24 mouse cellular contexts compared by ENCODE assay signal in the genomic region with DNA sequence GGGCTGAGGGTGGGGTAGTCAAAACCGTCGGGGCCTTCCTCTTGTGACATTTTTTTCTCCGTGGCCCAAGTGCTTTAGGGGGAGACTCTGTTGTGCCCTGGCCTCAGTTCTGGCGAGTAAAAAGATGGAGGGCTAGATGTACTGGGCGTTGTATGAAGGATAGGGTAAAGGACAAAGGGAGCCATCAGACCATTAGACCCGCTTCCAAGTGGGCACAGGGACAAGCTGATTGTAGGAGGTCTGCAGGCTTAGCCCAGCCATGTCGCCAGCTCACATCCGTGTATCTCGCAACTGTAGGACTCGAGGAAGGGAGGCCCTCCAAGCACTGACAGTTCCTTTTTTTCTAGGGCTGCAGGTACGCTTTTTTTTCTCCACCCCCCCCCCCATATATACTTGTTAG.
DNase-seq lines count a peak whose midpoint lies in the region; ATAC-seq lines count a peak whose summit lies in the region.
"Had no signal": no experiment of that assay in that cellular context is flagged by ENCODE, and none has a peak within 500 bp of the region (broad histone marks: within the 10 kb centered on the region; RNA-seq: fewer than 3 reads in every experiment).

No protein-coding gene starts in this region.

- no peak overlapping the region for H3K4me2 ChIP-seq in hindbrain, embryonic 14.5 days (replicated peaks)
- no peak overlapping the region for H3K4me2 ChIP-seq in hindbrain, embryonic 12.5 days (replicated peaks)
- no peak overlapping the region for H3K4me2 ChIP-seq in forebrain, embryonic 16.5 days (ENCODE audit: low read length)
- H3K4me2 ChIP-seq: heart, embryonic 15.5 days; hindbrain, embryonic 13.5 days; midbrain, embryonic 13.5 days; neural tube, embryonic 13.5 days had no signal

- H3K9me3 ChIP-seq in hindbrain, embryonic 14.5 days (ENCODE audit: control insufficient read depth, low read length): no peaks in the 10 kb centered on the region
- H3K9me3 ChIP-seq in hindbrain, embryonic 12.5 days (replicated peaks): no peaks in the 10 kb centered on the region
- H3K9me3 ChIP-seq in forebrain, embryonic 16.5 days (ENCODE audit: control insufficient read depth, low read length): no peaks in the 10 kb centered on the region
- H3K9me3 ChIP-seq: heart, embryonic 15.5 days; hindbrain, embryonic 13.5 days; midbrain, embryonic 13.5 days; neural tube, embryonic 13.5 days had no signal

- H3K36me3 ChIP-seq in hindbrain, embryonic 14.5 days (replicated peaks; ENCODE audit: control insufficient read depth, insufficient read depth): peaks cover 4% of the 10 kb centered on the region
- H3K36me3 ChIP-seq in hindbrain, embryonic 12.5 days: peaks cover 6% of the 10 kb centered on the region; the same call in 1 of the 2 replicates
- H3K36me3 ChIP-seq in forebrain, embryonic 16.5 days (ENCODE audit: control insufficient read depth, insufficient read depth): 0 out of 2 replicates have a peak, but pooled peaks cover 2% of the 10 kb centered on the region

- 94% methylated on average over 11 of the region's 11 CpGs for WGBS in hindbrain, embryonic 14.5 days
- WGBS in hindbrain, embryonic 12.5 days: 86% methylated on average over 10 of the region's 11 CpGs
- 54% methylated on average over 11 of the region's 11 CpGs for WGBS in forebrain, embryonic 16.5 days

- H3K4me1 ChIP-seq in hindbrain, embryonic 14.5 days (replicated peaks; ENCODE audit: control insufficient read depth, insufficient read depth, low read length): peaks cover 5% of the 10 kb centered on the region; the same call in 1 of the 2 replicates
- peaks cover 9% of the 10 kb centered on the region; the same call in 1 of the 2 replicates for H3K4me1 ChIP-seq in hindbrain, embryonic 12.5 days
- H3K4me1 ChIP-seq in forebrain, embryonic 16.5 days (replicated peaks; ENCODE audit: control insufficient read depth, insufficient read depth, low read length): peaks cover 21% of the 10 kb centered on the region

- no peak overlapping the region for H3K9ac ChIP-seq in hindbrain, embryonic 14.5 days
- no peak overlapping the region for H3K9ac ChIP-seq in hindbrain, embryonic 12.5 days
- no peak overlapping the region for H3K9ac ChIP-seq in forebrain, embryonic 16.5 days (replicated peaks; ENCODE audit: low read depth, low read length)
- H3K9ac ChIP-seq: heart, embryonic 15.5 days; hindbrain, embryonic 13.5 days; liver, embryonic 14.5 days; midbrain, embryonic 13.5 days; neural tube, embryonic 13.5 days had no signal

- H3K4me3 ChIP-seq in hindbrain, embryonic 14.5 days (replicated peaks; ENCODE audit: low read length): no peak overlapping the region
- H3K4me3 ChIP-seq in hindbrain, embryonic 12.5 days: no peak overlapping the region
- H3K4me3 ChIP-seq in forebrain, embryonic 16.5 days (replicated peaks; ENCODE audit: low read length): no peak overlapping the region
- H3K4me3 ChIP-seq: heart, embryonic 15.5 days; hindbrain, embryonic 13.5 days; midbrain, embryonic 13.5 days; neural tube, embryonic 13.5 days had no signal

- no peaks in the 10 kb centered on the region for H3K27me3 ChIP-seq in hindbrain, embryonic 14.5 days (ENCODE audit: control insufficient read depth, insufficient read depth, low read length)
- H3K27me3 ChIP-seq in hindbrain, embryonic 12.5 days: no peaks in the 10 kb centered on the region
- no peaks in the 10 kb centered on the region for H3K27me3 ChIP-seq in forebrain, embryonic 16.5 days (replicated peaks; ENCODE audit: control insufficient read depth, insufficient read depth, low read length)
- H3K27me3 ChIP-seq: heart, embryonic 15.5 days; hindbrain, embryonic 13.5 days; midbrain, embryonic 13.5 days; neural tube, embryonic 13.5 days had no signal

- 0 out of 2 replicates have a peak overlapping the region, but pooled peaks have one; percentile 51 for H3K27ac ChIP-seq in hindbrain, embryonic 14.5 days
- no peak overlapping the region for H3K27ac ChIP-seq in hindbrain, embryonic 12.5 days
- no peak overlapping the region for H3K27ac ChIP-seq in forebrain, embryonic 16.5 days (ENCODE audit: low read length)
- H3K27ac ChIP-seq: heart, embryonic 15.5 days; hindbrain, embryonic 13.5 days; liver, embryonic 14.5 days; neural tube, embryonic 13.5 days had no signal

- DNase-seq in hindbrain, embryonic 14.5 days (ENCODE audit: low spot score): no peak
- peak; percentile 3 for DNase-seq in right cerebral cortex, postnatal 25 days
- DNase-seq in right cerebral cortex, postnatal 36 days (ENCODE audit: low spot score in 2 of 2): no peak
- DNase-seq in layer of hippocampus, postnatal 10 days (ENCODE audit: low spot score in 2 of 2): no peak
- DNase-seq: adrenal gland, adult 2 months; adrenal gland, postnatal 36 days; B cell, adult 2 months; cerebellum, adult 2 months; cerebellum, postnatal 25 days; gastrocnemius, postnatal 14 days; heart, postnatal 36 days; kidney, adult 9 months; kidney, postnatal 10 days; liver; lung, adult 2 months had no signal

- ATAC-seq in hindbrain, embryonic 14.5 days (ENCODE audit: low FRiP score): no peak
- ATAC-seq in hindbrain, embryonic 12.5 days (ENCODE audit: low FRiP score): no peak
- ATAC-seq in forebrain, embryonic 16.5 days: peak; percentile 36; the same call in 1 of the 2 replicates
- ATAC-seq: activated CD4-positive, CD25-positive, alpha-beta regulatory T cell, adult 4 months; intestine, postnatal 0 days; midbrain, embryonic 13.5 days had no signal
